Mouse (Mus musculus): Measurements from ENCODE around the gene Slf2.

Gene Slf2

GRCm38 (mm10) chr19:45012219-45012618 lies 81.3 kb downstream of the Slf2 start:
- DNase-seq (ENCODE audit: low spot score): no peak

GRCm38 (mm10) chr19:45012636-45013035 lies 81.7 kb downstream of the Slf2 start:
- DNase-seq (ENCODE audit: low spot score): no peak

- DNase-seq (ENCODE audit: low spot score): no peak
Measured at GRCm38 (mm10) chr19:45013581-45014225, 82.8 kb downstream of the Slf2 start.

- peak; percentile 74 for DNase-seq (ENCODE audit: low spot score)
Measured at GRCm38 (mm10) chr19:45014335-45014971, 83.5 kb downstream of the Slf2 start, which contains the start of gene Lzts2. Gene Lzts2, plus strand, starts transcription at chr19:45014414.

- DNase-seq (ENCODE audit: low spot score): peak; percentile 73
Measured at GRCm38 (mm10) chr19:45014981-45015402, 84.0 kb downstream of the Slf2 start.

- DNase-seq (ENCODE audit: low spot score): peak; percentile 72
Measured at GRCm38 (mm10) chr19:45015518-45016281, 84.7 kb downstream of the Slf2 start.

- peak; percentile 86 for DNase-seq (ENCODE audit: low spot score)
Measured at GRCm38 (mm10) chr19:45016341-45017215, 85.6 kb downstream of the Slf2 start.

- DNase-seq (ENCODE audit: low spot score): peak; percentile 87
Measured at GRCm38 (mm10) chr19:45017216-45017771, 86.3 kb downstream of the Slf2 start.

GRCm38 (mm10) chr19:45017909-45018308 lies 87.0 kb downstream of the Slf2 start:
- DNase-seq (ENCODE audit: low spot score): peak; percentile 86

- no peak for DNase-seq (ENCODE audit: low spot score)
Measured at GRCm38 (mm10) chr19:45018351-45018831, 87.4 kb downstream of the Slf2 start.

- DNase-seq (ENCODE audit: low spot score): peak; percentile 50
Measured at GRCm38 (mm10) chr19:45020348-45020747, 89.4 kb downstream of the Slf2 start.

- DNase-seq (ENCODE audit: low spot score): no peak
Measured at GRCm38 (mm10) chr19:45021362-45021761, 90.4 kb downstream of the Slf2 start.

- no peak for DNase-seq (ENCODE audit: low spot score)
Measured at GRCm38 (mm10) chr19:45023993-45024392, 93.0 kb downstream of the Slf2 start.

GRCm38 (mm10) chr19:45024775-45025174 lies 93.8 kb downstream of the Slf2 start:
- no peak for DNase-seq (ENCODE audit: low spot score)

GRCm38 (mm10) chr19:45025937-45026568 lies 95.1 kb downstream of the Slf2 start:
- DNase-seq (ENCODE audit: low spot score): no peak

GRCm38 (mm10) chr19:45026958-45027670 lies 96.2 kb downstream of the Slf2 start:
- no peak for DNase-seq (ENCODE audit: low spot score)

GRCm38 (mm10) chr19:45027848-45028247 lies 96.9 kb downstream of the Slf2 start:
- DNase-seq (ENCODE audit: low spot score): no peak

GRCm38 (mm10) chr19:45028746-45029145 lies 97.8 kb downstream of the Slf2 start:
- DNase-seq (ENCODE audit: low spot score): no peak

GRCm38 (mm10) chr19:45029571-45029970 lies 98.6 kb downstream of the Slf2 start:
- no peak for DNase-seq (ENCODE audit: low spot score)

- no peak for DNase-seq (ENCODE audit: low spot score)
Measured at GRCm38 (mm10) chr19:45030111-45030510, 99.2 kb downstream of the Slf2 start.

Data from yolk sac, embryonic 10.5 days (tissue).